Mouse (Mus musculus): ENCODE data around the gene Ptpro.

DNA sequence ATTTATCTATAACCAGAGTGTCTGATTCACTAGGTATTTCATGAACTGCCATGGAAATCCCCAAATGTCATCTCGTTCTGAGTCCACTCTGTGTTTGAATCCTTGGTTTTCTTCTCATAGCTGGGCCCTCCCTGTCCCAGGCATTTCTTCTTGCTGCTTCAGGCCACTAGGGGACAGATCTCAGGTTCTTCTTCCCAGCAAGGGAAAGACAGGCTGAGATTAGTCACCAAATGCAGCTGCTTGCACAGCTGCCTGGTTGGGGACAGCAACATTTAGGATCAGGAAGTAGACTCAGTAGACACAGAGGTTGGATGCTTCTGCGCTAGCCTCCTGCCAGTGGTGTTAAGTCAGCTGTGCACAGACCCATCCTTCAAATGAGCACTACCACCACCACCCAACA, 113.5 kb downstream of the Ptpro start:
- 0 out of 2 replicates have a peak, but pooled peaks have one; percentile 16 for TF ChIP-seq CTCF (IDR thresholded peaks at IDR 0.05; ENCODE audit: low read depth)
- no peak for TF ChIP-seq EP300 (IDR thresholded peaks at IDR 0.05; ENCODE audit: low read depth)

Data from liver, embryonic 14.5 days (tissue).